Mouse (Mus musculus) CH12.LX (cell line): ENCODE data around the gene Celf2. TPM values are rescaled to one million over a fixed set of nuclear protein-coding genes. Genes with fewer than 3 reads are reported as not detected.

Source experiments
- DNase-seq: peaks from one replicate; pipeline ENCODE4 v3.0.0-alpha.2; 2013; ENCODE audit errors: extremely low read depth
- H3K27ac ChIP-seq: 2 replicates; pipeline ENCODE4 v1.5.1; 2012; ENCODE audit warnings: low read depth, mild to moderate bottlenecking, control low read depth, moderate library complexity; ENCODE audit not compliant: insufficient read depth
- H3K27me3 ChIP-seq: replicated peaks from 2 replicates; pipeline ENCODE3; 2012; ENCODE audit warnings: inconsistent platforms
- H3K36me3 ChIP-seq, 2 experiments: replicated peaks in 1 of 2; 2 replicates each; pipeline versions ENCODE3 to v1.6.1; 2012; ENCODE audit warnings: inconsistent platforms in 1 of 2, low read length in 1 of 2, mild to moderate bottlenecking in 1 of 2, mixed read lengths in 1 of 2, moderate library complexity in 1 of 2; ENCODE audit not compliant: control insufficient read depth in 1 of 2, insufficient read depth in 1 of 2
- H3K4me1 ChIP-seq, 2 experiments: 2 replicates each; pipeline ENCODE4 v1.6.1; 2012; ENCODE audit warnings: inconsistent platforms in 1 of 2, moderate library complexity in 1 of 2; ENCODE audit not compliant: insufficient read depth in 2 of 2, control insufficient read depth in 1 of 2
- H3K4me2 ChIP-seq: 2 replicates; pipeline ENCODE4 v1.6.1; 2012; ENCODE audit warnings: low read depth, mild to moderate bottlenecking, control low read depth; ENCODE audit not compliant: poor library complexity, insufficient read depth, severe bottlenecking
- H3K4me3 ChIP-seq, 3 experiments: fragments of 150-350 bp in 1 of 3; sonication (generic) in 1 of 3; replicated peaks in 1 of 3; 2 replicates each; pipeline versions ENCODE3 to v1.5.1; 2011 to 2012; ENCODE audit warnings: low read depth in 2 of 3, low read length in 2 of 3, mild to moderate bottlenecking in 2 of 3, moderate library complexity in 2 of 3, control low read depth in 1 of 3, improper control_type of control experiment in 1 of 3, inconsistent platforms in 1 of 3, mixed read lengths in 1 of 3; ENCODE audit not compliant: poor library complexity in 1 of 3
- H3K79me2 ChIP-seq: replicated peaks from 2 replicates; pipeline ENCODE4 v1.6.1; 2012; ENCODE audit warnings: mild to moderate bottlenecking, moderate library complexity; ENCODE audit not compliant: control insufficient read depth, poor library complexity, insufficient read depth, severe bottlenecking; ENCODE audit errors: extremely low read depth
- H3K9ac ChIP-seq: 2 replicates; pipeline ENCODE4 v1.6.1; 2012; ENCODE audit warnings: low read depth, mild to moderate bottlenecking, control low read depth, moderate library complexity; ENCODE audit not compliant: insufficient read depth
- H3K9me3 ChIP-seq: replicated peaks from 2 replicates; pipeline ENCODE3; 2012; ENCODE audit warnings: low read length, inconsistent platforms, mixed read lengths
- CTCF ChIP-seq, 2 experiments: IDR thresholded peaks in 1 of 2; conservative IDR thresholded peaks in 1 of 2; 2 replicates each; pipeline ENCODE4 v1.5.1; 2011 to 2012; ENCODE audit warnings: low read depth in 2 of 2, low read length in 2 of 2, improper control_type of control experiment in 1 of 2, inconsistent platforms in 1 of 2, mild to moderate bottlenecking in 1 of 2, moderate library complexity in 1 of 2
- E2F4 ChIP-seq: IDR thresholded peaks from 2 replicates; pipeline ENCODE4 v1.6.1; 2011; ENCODE audit warnings: low read depth, low read length, improper control_type of control experiment; ENCODE audit not compliant: insufficient replicate concordance
- ELF1 ChIP-seq: IDR thresholded peaks from 2 replicates; pipeline ENCODE4 v1.6.1; 2014; ENCODE audit warnings: low read depth, mild to moderate bottlenecking, inconsistent platforms, low read length, improper control_type of control experiment
- EP300 ChIP-seq: IDR thresholded peaks from 2 replicates; pipeline ENCODE4 v1.6.1; 2011; ENCODE audit warnings: low read length, improper control_type of control experiment
- ETS1 ChIP-seq: conservative IDR thresholded peaks from 2 replicates; pipeline ENCODE4 v1.6.1; 2012; ENCODE audit warnings: low read depth, mild to moderate bottlenecking, inconsistent platforms, low read length, improper control_type of control experiment, moderate library complexity
- JUN ChIP-seq: IDR thresholded peaks from 2 replicates; pipeline ENCODE4 v1.6.1; 2011; ENCODE audit warnings: low read depth, mild to moderate bottlenecking, low read length, improper control_type of control experiment, moderate library complexity; ENCODE audit not compliant: insufficient read depth
- JUND ChIP-seq: conservative IDR thresholded peaks from 2 replicates; pipeline ENCODE4 v1.6.1; 2011; ENCODE audit warnings: low read depth, low read length, improper control_type of control experiment
- MAZ ChIP-seq: IDR thresholded peaks from 2 replicates; pipeline ENCODE4 v1.6.1; 2012; ENCODE audit warnings: low read depth, mild to moderate bottlenecking, inconsistent platforms, low read length, improper control_type of control experiment, moderate library complexity
- MEF2A ChIP-seq: IDR thresholded peaks from 2 replicates; pipeline ENCODE4 v1.6.1; 2014; ENCODE audit warnings: low read depth, mild to moderate bottlenecking, inconsistent platforms, low read length, improper control_type of control experiment, borderline replicate concordance
- MYC ChIP-seq: IDR thresholded peaks from 2 replicates; pipeline ENCODE4 v1.6.1; 2011; ENCODE audit warnings: low read depth, mild to moderate bottlenecking, improper control_type of control experiment, low read length
- NELFE ChIP-seq: IDR thresholded peaks from 2 replicates; pipeline ENCODE4 v1.6.1; 2011; ENCODE audit warnings: low read depth, low read length, improper control_type of control experiment
- NRF1 ChIP-seq: IDR thresholded peaks from 2 replicates; pipeline ENCODE4 v1.6.1; 2014; ENCODE audit warnings: low read depth, mild to moderate bottlenecking, inconsistent platforms, low read length, improper control_type of control experiment, moderate library complexity
- POLR2A ChIP-seq: IDR thresholded peaks from 2 replicates; pipeline ENCODE4 v1.6.1; 2011; ENCODE audit warnings: low read depth, mild to moderate bottlenecking, improper control_type of control experiment, low read length
- POLR2AphosphoS2 ChIP-seq: IDR thresholded peaks from 2 replicates; pipeline ENCODE4 v1.6.1; 2011; ENCODE audit warnings: low read depth, low read length, improper control_type of control experiment
- RAD21 ChIP-seq: IDR thresholded peaks from 2 replicates; pipeline ENCODE4 v1.6.1; 2011; ENCODE audit warnings: low read depth, mild to moderate bottlenecking, low read length, improper control_type of control experiment, moderate library complexity
- RCOR1 ChIP-seq: conservative IDR thresholded peaks from 2 replicates; pipeline ENCODE4 v1.6.1; 2012; ENCODE audit warnings: low read depth, mild to moderate bottlenecking, inconsistent platforms, low read length, improper control_type of control experiment
- SIN3A ChIP-seq: IDR thresholded peaks from 2 replicates; pipeline ENCODE4 v1.6.1; 2012; ENCODE audit warnings: low read length, improper control_type of control experiment, inconsistent platforms
- TCF12 ChIP-seq: IDR thresholded peaks from 2 replicates; pipeline ENCODE4 v1.6.1; 2014; ENCODE audit warnings: low read depth, mild to moderate bottlenecking, inconsistent platforms, low read length, improper control_type of control experiment
- UBTF ChIP-seq: IDR thresholded peaks from 2 replicates; pipeline ENCODE4 v1.6.1; 2012; ENCODE audit warnings: low read depth, mild to moderate bottlenecking, inconsistent platforms, low read length, improper control_type of control experiment, moderate library complexity
- USF1 ChIP-seq: IDR thresholded peaks from 2 replicates; pipeline ENCODE4 v1.6.1; 2014; ENCODE audit warnings: low read depth, mild to moderate bottlenecking, inconsistent platforms, low read length, improper control_type of control experiment
- USF2 ChIP-seq: conservative IDR thresholded peaks from 2 replicates; pipeline ENCODE4 v1.6.1; 2011; ENCODE audit warnings: low read depth, low read length, improper control_type of control experiment
- ZC3H11A ChIP-seq: IDR thresholded peaks from 2 replicates; pipeline ENCODE4 v1.6.1; 2012; ENCODE audit warnings: low read depth, mild to moderate bottlenecking, inconsistent platforms, low read length, improper control_type of control experiment
- ZNF384 ChIP-seq: IDR thresholded peaks from 2 replicates; pipeline ENCODE4 v1.6.1; 2012; ENCODE audit warnings: low read depth, low read length, improper control_type of control experiment, inconsistent platforms
- dilution Hi-C: fragments of 300-500 bp; cut with MboI; formaldehyde crosslinking; loops from 2 replicates; pipeline ENCODE4 v1.14.3; 2020; ENCODE audit warnings: low sequenced_read_pairs; ENCODE audit not compliant: extremely low pct_unique_long_range_greater_than_20kb, extremely low pct_ligation_motif_present
- in situ Hi-C: fragments of 300-500 bp; cut with MboI; formaldehyde crosslinking; loops from 3 replicates; pipeline ENCODE4 v1.14.3; 2019; ENCODE audit warnings: low sequenced_read_pairs, low pct_ligation_motif_present, low pct_unique_long_range_greater_than_20kb, mixed read lengths
- polyA plus RNA-seq: library from polyadenylated mRNA; unstranded; fragments of >175 nt; gene quantifications from 2 replicates; pipeline ENCODE4 v1.2.1, GENCODE M21; 2012; ENCODE audit warnings: low read depth; ENCODE audit not compliant: insufficient read length
- total RNA-seq, 2 experiments: library from RNA; depleted of rRNA; stranded (reverse); fragments of 300-350 nt in 1 of 2; fragments of >200 nt in 1 of 2; gene quantifications; 2 replicates each; pipeline ENCODE4 v1.2.3; 2012 to 2014

The Celf2 gene
- total and polyA plus RNA-seq, 3 experiments: 51.0 to 143 (median 103) TPM

GRCm38 (mm10) chr2:7218101-7218500, 291.3 kb downstream of the Celf2 start:
- dilution Hi-C loops: no loop called here
- in situ Hi-C loops: no loop called here
- Histone ChIP-seq H3K27me3 (no peaks in the 10 kb centered on the region), H3K36me3 (no peaks in the 10 kb centered on the region), H3K4me2 (no peak overlapping the region), H3K79me2 (no peaks in the 10 kb centered on the region), H3K9ac (no peak overlapping the region)
- DNase-seq: no peak
- TF ChIP-seq MYC (no peak), ELF1 (no peak), RCOR1 (no peak), ETS1 (no peak), RAD21 (no peak)
- TF ChIP-seq, all 38 proteins: peak for 0
- H3K9me3 ChIP-seq: no peaks in the 10 kb centered on the region
- H3K27ac ChIP-seq: no peak overlapping the region
- no peak overlapping the region for H3K4me3 ChIP-seq
- no peaks in the 10 kb centered on the region for H3K4me1 ChIP-seq

GRCm38 (mm10) chr2:7207691-7208504, 301.5 kb downstream of the Celf2 start:
- H3K4me2 ChIP-seq: no peak overlapping the region
- dilution Hi-C loops: no loop called here
- H3K27ac ChIP-seq: no peak overlapping the region
- DNase-seq: no peak
- H3K27me3 ChIP-seq: no peaks in the 10 kb centered on the region
- H3K4me3 ChIP-seq: no peak overlapping the region
- H3K4me1 ChIP-seq: no peaks in the 10 kb centered on the region
- no peaks in the 10 kb centered on the region for H3K9me3 ChIP-seq
- TF ChIP-seq MYC (no peak), NELFE (no peak), RCOR1 (no peak)
- H3K36me3 ChIP-seq: no peaks in the 10 kb centered on the region
- no peaks in the 10 kb centered on the region for H3K79me2 ChIP-seq
- no peak overlapping the region for H3K9ac ChIP-seq
- in situ Hi-C loops: no loop called here

GRCm38 (mm10) chr2:7193413-7193812, 315.9 kb downstream of the Celf2 start:
- H3K4me1 ChIP-seq: no peaks in the 10 kb centered on the region
- in situ Hi-C loops: no loop called here
- dilution Hi-C loops: no loop called here
- no peaks in the 10 kb centered on the region for H3K36me3 ChIP-seq
- H3K4me3 ChIP-seq: no peak overlapping the region
- DNase-seq: no peak
- H3K27ac ChIP-seq: no peak overlapping the region
- no peaks in the 10 kb centered on the region for H3K79me2 ChIP-seq
- TF ChIP-seq NRF1 (no peak), ZNF384 (no peak), JUND (no peak), MAZ (no peak), EP300 (no peak), USF1 (no peak), MYC (no peak), UBTF (no peak), CTCF (conservative IDR thresholded peaks at IDR 0.05 in 1 of 2, IDR thresholded peaks at IDR 0.05 in 1 of 2; ENCODE audit: low read depth in 2 of 2, low read length in 2 of 2) (no peak), TCF12 (no peak), RCOR1 (no peak), POLR2A (no peak), USF2 (no peak), SIN3A (no peak), POLR2AphosphoS2 (no peak), ZC3H11A (no peak), JUN (no peak), E2F4 (no peak), MEF2A (no peak), ETS1 (no peak)
- no peaks in the 10 kb centered on the region for H3K27me3 ChIP-seq
- H3K9me3 ChIP-seq: no peaks in the 10 kb centered on the region
- H3K4me2 ChIP-seq: no peak overlapping the region
- no peak overlapping the region for H3K9ac ChIP-seq
